Mouse (Mus musculus) heart, embryonic 16.5 days (tissue): ENCODE results near the gene Rpl41. TPM values are rescaled to one million over a fixed set of nuclear protein-coding genes. Genes with fewer than 3 reads are reported as not detected.

ENCODE experiments used
- ATAC-seq: fragments of 200-750 bp; cut with Nextera tagmentation; replicated peaks from 2 replicates; pipeline ENCODE4 v1.8.0; 2017; ENCODE audit warnings: moderate number of reproducible peaks; ENCODE audit not compliant: insufficient read depth, low FRiP score; ENCODE audit errors: extremely low read depth
- H3K27ac ChIP-seq: fragments of 300-500 bp; sonication (generic); 2 replicates; pipeline ENCODE4 v1.5.1; 2014; ENCODE audit warnings: mild to moderate bottlenecking, low read length, control low read depth, moderate library complexity
- H3K27me3 ChIP-seq: fragments of 300-500 bp; sonication (generic); 2 replicates; pipeline ENCODE4 v1.6.1; 2014; ENCODE audit warnings: low read length, mixed read lengths; ENCODE audit not compliant: control insufficient read depth, insufficient read depth
- H3K36me3 ChIP-seq: fragments of 300-500 bp; sonication (generic); 2 replicates; pipeline ENCODE4 v1.6.1; 2014; ENCODE audit not compliant: control insufficient read depth, insufficient read depth
- H3K4me1 ChIP-seq: fragments of 300-500 bp; sonication (generic); 2 replicates; pipeline ENCODE4 v1.6.1; 2014; ENCODE audit warnings: low read length, mixed read lengths; ENCODE audit not compliant: control insufficient read depth, insufficient read depth
- H3K4me2 ChIP-seq: fragments of 300-500 bp; sonication (generic); 2 replicates; pipeline ENCODE4 v1.6.1; 2014; ENCODE audit warnings: low read depth, mild to moderate bottlenecking, control low read depth, low read length
- H3K4me3 ChIP-seq: fragments of 300-500 bp; sonication (generic); 2 replicates; pipeline ENCODE4 v1.5.1; 2014; ENCODE audit warnings: mild to moderate bottlenecking, control low read depth, low read length
- H3K9ac ChIP-seq: fragments of 300-500 bp; sonication (generic); 2 replicates; pipeline ENCODE4 v1.6.1; 2014; ENCODE audit warnings: low read length, control low read depth
- H3K9me3 ChIP-seq: fragments of 300-500 bp; sonication (generic); replicated peaks from 2 replicates; pipeline ENCODE4 v1.6.1; 2016; ENCODE audit warnings: low read length; ENCODE audit not compliant: control insufficient read depth
- WGBS: fragments of 180-500 bp; shearing (Covaris S2); extraction: QIAGEN DNeasy Blood & Tissue Kit; methylation state at CpG from one replicate; pipeline ENCODE4 v1.1.7; 2014; 5-methylcytosine and 5-hydroxymethylcytosine counted together
- polyA plus RNA-seq: library from polyadenylated mRNA; unstranded; fragments of >200 nt; fragmentation: Nextera tagmentation; extraction: Ambion mirVana; gene quantifications from 2 replicates; pipeline ENCODE4 v1.2.1, GENCODE M21; 2015

Rpl41 gene
- polyA plus RNA-seq: 1,776 and 2,205 TPM in 2 replicates

DNA sequence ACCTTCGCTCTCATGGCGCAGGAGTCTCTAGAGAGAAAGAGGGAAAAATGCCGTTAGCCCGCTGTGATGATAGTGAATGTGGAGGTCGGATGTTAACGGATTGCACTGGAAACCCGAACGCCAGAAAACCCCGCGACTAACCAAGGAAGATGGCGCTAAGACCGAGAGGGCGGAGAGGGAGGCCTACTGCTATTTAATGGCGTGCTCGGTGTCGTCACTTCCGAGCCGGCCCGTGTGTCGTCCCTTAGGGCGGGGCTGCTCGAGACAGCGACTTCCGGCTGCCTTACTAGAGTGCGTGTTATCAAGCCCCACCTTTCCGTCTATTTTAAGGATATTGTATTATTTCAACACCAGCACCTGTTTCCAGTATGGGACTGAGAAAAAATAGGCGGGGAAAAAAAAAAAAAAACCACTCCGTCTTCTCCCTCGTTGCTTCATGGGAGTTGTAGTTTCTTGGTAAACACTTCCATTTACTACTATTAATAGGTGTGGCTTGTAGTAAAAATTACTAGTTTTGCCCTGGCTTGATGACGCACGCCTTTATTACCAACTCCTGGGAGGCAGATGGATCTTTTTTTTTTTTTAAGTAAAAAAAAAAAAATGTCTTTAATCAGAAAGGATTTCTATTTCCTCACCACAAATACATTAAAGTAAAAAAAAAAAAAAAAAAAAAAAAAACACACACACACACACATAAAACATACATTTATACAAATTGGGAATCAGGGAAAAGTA lies at the start of gene Rpl41:
TSS of gene Rpl41 (minus strand) at position 359 of the 735 bp plus-strand sequence.
- Histone ChIP-seq H3K27me3 (no peaks in the 10 kb centered on the region), H3K4me1 (peaks cover 11% of the 10 kb centered on the region), H3K4me2 (peak within 1 kb of the TSS; percentile 89), H3K4me3 (peak within 1 kb of the TSS; percentile 91), H3K9me3 (no peaks in the 10 kb centered on the region), H3K9ac (peak within 1 kb of the TSS; percentile 95), H3K27ac (peak within 1 kb of the TSS; percentile 97), H3K36me3 (peaks cover 15% of the 10 kb centered on the region)
- ATAC-seq: peak; percentile 90
- under 1% methylated on average over 31 of the region's 31 CpGs for WGBS

DNA sequence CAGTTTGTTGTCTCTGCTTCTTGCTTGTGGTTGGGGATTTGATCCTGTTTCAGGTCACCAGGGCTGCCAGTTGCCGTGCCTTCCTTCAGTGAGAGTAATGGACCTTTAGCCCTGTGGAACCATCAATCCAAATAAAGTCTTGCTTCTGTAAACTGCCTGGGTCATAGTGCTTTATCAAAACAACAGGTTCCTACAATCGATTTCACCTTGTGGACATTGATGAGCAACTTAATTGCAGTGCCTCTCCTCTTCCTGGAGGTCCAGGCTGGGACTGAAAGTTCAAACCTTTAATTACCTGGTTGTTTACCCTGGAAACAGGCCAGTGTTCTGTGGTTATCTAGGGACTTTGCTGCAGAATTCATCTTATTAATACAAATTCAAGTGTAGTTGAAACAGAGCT lies 49.4 kb upstream of the Rpl41 start:
- Histone ChIP-seq H3K27me3 (no peaks in the 10 kb centered on the region), H3K9me3 (no peaks in the 10 kb centered on the region), H3K9ac (no peak overlapping the region), H3K4me1 (no peaks in the 10 kb centered on the region), H3K4me3 (no peak overlapping the region), H3K36me3 (no peaks in the 10 kb centered on the region), H3K4me2 (no peak overlapping the region), H3K27ac (no peak overlapping the region)
- WGBS: 71% methylated on average over 2 of the region's 2 CpGs
- no peak for ATAC-seq

DNA sequence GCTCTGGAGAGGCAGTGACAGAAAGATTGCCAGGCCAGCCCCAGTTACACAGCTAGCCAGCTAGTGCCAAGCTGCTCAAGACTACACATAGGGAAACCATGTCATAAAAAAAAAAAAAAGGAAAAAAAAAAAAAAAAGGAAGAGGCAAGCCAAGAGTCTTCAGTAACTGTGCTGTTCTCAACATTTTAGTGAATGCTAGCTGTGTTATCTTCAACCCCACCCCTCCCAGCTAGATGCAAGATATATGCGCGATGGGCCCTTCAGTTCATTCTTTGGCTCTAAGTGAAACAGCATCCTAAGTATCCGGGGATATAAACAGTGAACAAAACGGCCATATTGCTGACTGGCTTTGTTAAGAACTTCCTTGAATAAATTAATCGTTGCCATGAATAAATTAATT lies 43.7 kb upstream of the Rpl41 start:
- H3K9me3 ChIP-seq: no peaks in the 10 kb centered on the region
- H3K36me3 ChIP-seq: no peaks in the 10 kb centered on the region
- ATAC-seq: no peak
- H3K4me1 ChIP-seq: 0 out of 2 replicates have a peak, but pooled peaks cover 3% of the 10 kb centered on the region
- 68% methylated on average over 5 of the region's 5 CpGs for WGBS
- H3K27me3 ChIP-seq: peaks cover 7% of the 10 kb centered on the region; the same call in 1 of the 2 replicates
- H3K27ac ChIP-seq: no peak overlapping the region
- no peak overlapping the region for H3K4me2 ChIP-seq
- H3K9ac ChIP-seq: no peak overlapping the region
- no peak overlapping the region for H3K4me3 ChIP-seq

DNA sequence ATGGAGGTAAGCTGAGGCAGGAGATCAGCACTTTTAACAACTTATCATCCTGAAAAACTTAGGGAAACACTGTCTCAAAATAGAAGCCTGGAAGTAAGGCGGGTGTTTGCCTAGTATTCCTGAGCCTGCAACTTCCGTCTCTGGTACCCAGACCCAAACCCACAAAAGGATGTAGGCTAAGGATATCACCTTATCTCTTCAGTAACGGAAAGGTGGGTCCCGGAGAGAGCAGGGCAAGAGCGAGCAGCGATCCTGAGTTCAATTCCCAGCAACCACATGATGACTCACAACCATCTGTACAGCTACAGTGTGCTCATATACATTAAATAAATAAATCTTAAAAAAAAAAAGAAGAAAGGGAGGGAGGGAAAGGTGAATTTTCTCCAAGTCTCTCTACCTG lies 42.3 kb upstream of the Rpl41 start:
- no peak overlapping the region for H3K9ac ChIP-seq
- H3K36me3 ChIP-seq: no peaks in the 10 kb centered on the region
- ATAC-seq: no peak
- no peak overlapping the region for H3K4me2 ChIP-seq
- H3K4me1 ChIP-seq: 0 out of 2 replicates have a peak, but pooled peaks cover 3% of the 10 kb centered on the region
- WGBS: 54% methylated on average over 6 of the region's 6 CpGs
- H3K9me3 ChIP-seq: no peaks in the 10 kb centered on the region
- H3K27ac ChIP-seq: no peak overlapping the region
- H3K4me3 ChIP-seq: no peak overlapping the region
- peaks cover 7% of the 10 kb centered on the region; the same call in 1 of the 2 replicates for H3K27me3 ChIP-seq

DNA sequence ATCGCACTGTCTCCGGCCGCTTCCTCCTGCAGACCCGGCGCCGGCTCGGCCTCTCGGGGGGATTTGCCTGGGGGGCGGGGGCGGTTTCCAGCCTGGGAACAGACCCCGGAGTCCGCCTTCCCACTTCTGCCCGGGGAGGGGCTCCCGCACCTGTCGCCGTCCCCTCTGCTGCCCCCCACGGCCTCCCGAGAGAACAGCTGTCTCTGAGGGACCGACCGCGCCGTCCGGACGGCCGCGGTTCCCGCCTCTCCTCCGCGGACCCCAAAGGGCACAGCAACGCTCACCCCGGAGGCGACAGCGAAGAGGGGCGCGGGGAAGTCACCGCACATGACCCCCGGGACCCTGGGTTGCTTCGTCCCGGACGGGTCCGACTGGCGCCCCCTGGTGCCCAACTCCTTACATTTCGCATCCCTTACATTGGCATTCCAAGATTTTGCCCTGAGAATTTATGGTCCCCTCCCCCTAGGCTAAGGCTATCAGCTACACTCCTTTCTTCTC lies 41.1 kb upstream of the Rpl41 start:
- H3K36me3 ChIP-seq: no peaks in the 10 kb centered on the region
- no peak overlapping the region for H3K27ac ChIP-seq
- under 1% methylated on average over 43 of the region's 43 CpGs for WGBS
- H3K4me3 ChIP-seq: peak overlapping the region; percentile 76
- no peaks in the 10 kb centered on the region for H3K9me3 ChIP-seq
- peak; percentile 59 for ATAC-seq
- peak overlapping the region; percentile 74 for H3K9ac ChIP-seq
- H3K27me3 ChIP-seq: peaks cover 7% of the 10 kb centered on the region; the same call in 1 of the 2 replicates
- peak overlapping the region; percentile 99 for H3K4me2 ChIP-seq
- H3K4me1 ChIP-seq: 0 out of 2 replicates have a peak, but pooled peaks cover 3% of the 10 kb centered on the region

DNA sequence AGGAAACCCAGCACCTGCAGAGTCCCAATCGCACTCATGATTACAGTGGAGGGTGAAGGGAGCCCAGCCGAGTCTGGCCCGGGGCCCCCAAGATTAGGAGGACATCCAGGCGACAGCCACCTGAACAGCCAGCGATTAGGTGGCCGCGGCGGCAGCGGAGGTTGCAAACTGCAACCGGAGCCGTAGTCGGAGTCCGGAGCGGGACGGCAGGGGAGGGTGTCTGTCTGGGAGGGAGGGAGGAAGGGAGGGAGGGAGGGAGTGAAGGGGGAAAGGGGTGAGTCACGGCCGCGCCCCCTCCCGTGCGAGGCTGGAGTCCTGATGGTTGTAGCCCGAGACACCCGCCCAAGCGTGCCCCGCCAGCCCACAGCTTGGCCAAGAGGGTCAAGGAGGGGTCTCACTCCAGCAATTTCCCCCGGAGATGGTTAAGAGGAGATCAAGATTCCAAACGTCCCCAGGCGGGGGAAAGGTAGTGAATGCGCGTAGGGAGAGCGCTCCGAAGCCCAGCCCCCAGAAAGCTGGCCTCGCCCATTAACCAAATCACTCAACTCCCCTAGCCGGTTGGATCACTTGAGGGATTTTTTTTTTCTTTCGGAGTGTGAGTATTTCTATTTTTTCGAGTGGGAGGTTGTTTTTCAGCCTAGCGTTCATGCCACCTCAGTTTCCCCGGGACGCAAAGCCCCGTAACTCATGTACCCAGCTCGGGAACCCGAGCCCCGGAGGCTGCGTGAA lies 40.5 kb upstream of the Rpl41 start, which contains the start of gene Erbb3:
TSS of gene Erbb3 (minus strand) at position 189 of the 729 bp plus-strand sequence.
- no peaks in the 10 kb centered on the region for H3K36me3 ChIP-seq
- peak within 1 kb of the TSS; percentile 74 for H3K9ac ChIP-seq
- under 1% methylated on average over 43 of the region's 43 CpGs for WGBS
- peak within 1 kb of the TSS; percentile 76 for H3K4me3 ChIP-seq
- H3K27ac ChIP-seq: no peak within 1 kb of the TSS
- H3K27me3 ChIP-seq: peaks cover 7% of the 10 kb centered on the region; the same call in 1 of the 2 replicates
- H3K9me3 ChIP-seq: no peaks in the 10 kb centered on the region
- H3K4me1 ChIP-seq: 0 out of 2 replicates have a peak, but pooled peaks cover 3% of the 10 kb centered on the region
- ATAC-seq: peak; percentile 41; the same call in 1 of the 2 replicates
- peak within 1 kb of the TSS; percentile 99 for H3K4me2 ChIP-seq

DNA sequence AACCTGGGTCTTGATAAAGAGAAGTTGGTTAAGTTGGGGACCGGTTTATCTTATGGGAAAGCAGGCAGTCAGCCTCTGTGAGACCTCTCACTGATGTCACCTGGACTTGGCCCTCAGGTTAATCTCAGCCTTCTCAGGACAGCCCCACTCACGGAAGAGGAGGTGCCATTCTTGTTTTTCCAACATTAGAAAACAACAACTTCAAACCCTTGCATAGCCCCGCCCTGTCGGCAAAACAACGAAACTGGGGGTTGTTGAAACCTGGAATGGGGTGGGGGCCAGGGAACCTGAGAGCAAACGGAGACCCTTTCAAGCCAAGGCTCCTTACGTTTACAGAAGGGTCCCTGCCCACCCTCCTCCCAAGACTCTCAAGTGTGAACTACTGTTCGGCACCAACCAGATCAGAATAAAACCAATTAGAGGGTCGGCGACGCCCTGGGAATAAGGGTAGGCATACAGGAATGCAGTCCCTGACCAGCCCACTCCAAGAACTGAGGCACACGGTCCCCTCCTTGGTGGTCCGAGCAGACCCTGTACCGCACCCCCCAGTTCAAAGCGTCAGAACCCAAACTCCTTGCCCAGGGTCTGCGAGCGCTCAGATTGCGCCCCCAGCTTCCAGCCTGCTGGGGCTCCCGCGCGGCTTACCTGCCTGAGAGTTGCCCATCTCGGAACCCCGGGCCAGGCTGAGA lies 39.8 kb upstream of the Rpl41 start:
- 4% methylated on average over 23 of the region's 23 CpGs for WGBS
- Histone ChIP-seq H3K27me3 (peaks cover 7% of the 10 kb centered on the region; the same call in 1 of the 2 replicates), H3K4me2 (peak overlapping the region; percentile 99), H3K9ac (peak overlapping the region; percentile 74), H3K4me1 (peaks cover 5% of the 10 kb centered on the region), H3K36me3 (no peaks in the 10 kb centered on the region), H3K4me3 (peak overlapping the region; percentile 76), H3K9me3 (no peaks in the 10 kb centered on the region), H3K27ac (no peak overlapping the region)
- peak; percentile 3; the same call in 1 of the 2 replicates for ATAC-seq

DNA sequence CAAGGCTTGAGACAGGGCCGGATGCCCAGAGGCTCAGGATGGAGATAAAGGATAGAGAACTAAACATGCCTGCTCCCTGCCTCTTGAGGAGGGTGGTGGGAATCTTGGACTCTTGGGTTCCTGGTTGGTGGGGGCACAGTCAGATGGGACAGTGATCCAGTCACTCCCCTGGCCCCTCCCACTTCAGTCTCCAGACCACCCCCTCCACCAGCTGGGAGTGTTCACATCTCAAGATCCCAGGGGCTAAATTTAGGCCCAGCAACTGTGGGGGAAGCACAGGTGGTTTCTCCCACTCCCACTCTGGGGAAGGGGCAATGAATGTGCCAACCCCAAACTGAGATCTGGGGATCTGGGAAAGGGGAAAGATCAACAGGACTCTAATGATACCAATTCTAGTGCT lies 39.0 kb upstream of the Rpl41 start:
- no peaks in the 10 kb centered on the region for H3K9me3 ChIP-seq
- no peak overlapping the region for H3K27ac ChIP-seq
- peak overlapping the region; percentile 1; the same call in 1 of the 2 replicates for H3K4me2 ChIP-seq
- H3K4me1 ChIP-seq: peaks cover 7% of the 10 kb centered on the region
- peak overlapping the region; percentile 76; the same call in 1 of the 2 replicates for H3K4me3 ChIP-seq
- ATAC-seq: no peak
- WGBS: 32% methylated on average over 1 of the region's 1 CpGs
- no peaks in the 10 kb centered on the region for H3K36me3 ChIP-seq
- no peak overlapping the region for H3K9ac ChIP-seq
- peaks cover 7% of the 10 kb centered on the region; the same call in 1 of the 2 replicates for H3K27me3 ChIP-seq
